Mouse (Mus musculus): ENCODE results near the gene Xrcc5. TPM values are rescaled to one million over a fixed set of nuclear protein-coding genes. Genes with fewer than 3 reads are reported as not detected.

The Xrcc5 gene
- total RNA-seq, 2 experiments from 2014 or later: 13.4 to 14.0 TPM

DNA sequence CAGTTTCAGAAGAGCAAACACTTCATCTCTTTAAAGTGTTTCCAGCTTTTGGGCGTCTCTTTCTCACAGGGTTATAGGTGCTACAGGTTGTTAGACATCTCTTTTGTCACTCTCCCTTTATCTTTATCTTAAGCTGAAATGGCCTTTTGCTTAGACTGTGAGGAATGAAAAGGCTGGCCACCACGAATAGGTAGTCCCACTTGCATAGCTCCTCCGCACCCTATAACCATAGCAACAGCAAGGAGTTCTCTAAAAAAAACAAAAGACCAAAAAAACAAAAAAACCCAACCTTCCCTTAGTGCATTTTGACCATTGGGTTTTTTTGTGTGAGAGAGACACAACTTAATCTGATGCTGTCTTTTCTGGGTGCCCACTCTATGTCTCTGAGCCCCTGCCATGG is 127.3 kb downstream of the Xrcc5 start:
- intact Hi-C loops (cut with DNase I): no loop called here
- DNase-seq: no peak

DNA sequence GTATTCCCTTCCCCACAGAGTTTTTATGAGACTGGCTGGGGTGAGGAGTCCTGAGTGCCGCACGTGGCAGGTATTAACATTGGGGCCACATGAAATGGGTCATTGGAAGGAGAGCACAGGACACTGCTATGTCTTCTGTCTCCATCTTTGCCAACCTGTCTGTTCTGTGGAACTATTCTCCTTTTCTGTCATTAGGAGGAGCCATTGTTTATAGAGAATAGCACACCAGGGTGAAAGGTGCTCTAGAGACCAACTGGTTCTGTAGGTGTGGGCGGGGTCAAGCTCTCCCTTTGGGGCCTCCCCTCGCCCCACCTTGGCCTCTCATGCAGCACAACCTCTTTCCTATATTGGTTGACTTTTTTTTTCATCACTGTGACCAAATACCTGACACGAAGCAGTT is 129.7 kb downstream of the Xrcc5 start:
- DNase-seq: no peak
- intact Hi-C loops (cut with DNase I): no loop called here

GRCm38 (mm10) chr1:72439146-72439545 is 131.9 kb downstream of the Xrcc5 start:
- peak; percentile 5 to 14 for DNase-seq
- intact Hi-C loops (cut with DNase I): no loop called here

GRCm38 (mm10) chr1:72442747-72443146 is 135.5 kb downstream of the Xrcc5 start:
- intact Hi-C loops (cut with DNase I): no loop called here
- DNase-seq: no peak

Other genes starting within 250 kb of the Xrcc5 start
- gene Mreg, start 95.1 kb upstream of the Xrcc5 start, total RNA-seq (2021): 10 to 100 TPM; 30.2 to 31.0 TPM
- 10 to 100 TPM; 12.6 to 13.0 TPM for gene Pecr, start 23.1 kb upstream of the Xrcc5 start, total RNA-seq (2021)
- under 1 TPM in 1 of 2 experiments, not detected in 1; 0.19 TPM for gene Tmem169, start 23.1 kb upstream of the Xrcc5 start, total RNA-seq (2021)
- not detected for gene March4, start 229.5 kb downstream of the Xrcc5 start, total RNA-seq (2021)